Mouse (Mus musculus) cortical plate, adult 2 months (tissue): ENCODE results near the gene Mst1r.

Experiments used
- CTCF ChIP-seq: fragments of 200-500 bp; IDR thresholded peaks from 2 replicates; pipeline ENCODE4 v1.5.1; 2011; ENCODE audit warnings: mild to moderate bottlenecking, control low read depth, low read length; ENCODE audit not compliant: insufficient read depth; ENCODE audit errors: extremely low read depth
- POLR2A ChIP-seq: fragments of 200-500 bp; IDR thresholded peaks from 2 replicates; pipeline ENCODE4 v1.6.1; 2011; ENCODE audit warnings: mild to moderate bottlenecking, low read length, control low read depth; ENCODE audit not compliant: insufficient read depth; ENCODE audit errors: extremely low read depth

DNA sequence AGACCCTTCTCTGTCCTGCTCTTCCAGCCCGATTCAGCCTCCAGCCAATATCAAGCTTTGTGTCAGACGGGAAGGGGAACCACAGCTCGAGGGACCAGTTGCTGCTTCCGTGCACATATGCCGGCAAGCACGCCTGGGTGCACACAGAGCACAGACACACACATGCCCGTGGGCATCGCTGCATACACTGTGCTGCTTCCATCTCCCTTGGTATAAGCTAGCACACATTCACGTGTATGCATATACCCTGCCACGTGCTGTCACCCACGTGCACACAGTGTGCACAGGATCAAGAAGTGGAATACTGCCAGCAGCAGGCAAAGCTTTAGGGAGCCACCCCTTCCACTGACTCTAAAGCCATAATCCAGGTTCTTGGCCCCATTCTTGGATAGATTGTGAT lies 27.5 kb downstream of the Mst1r start:
- TF ChIP-seq CTCF = no peak
- peak; percentile 32; the same call in 1 of the 2 replicates for TF ChIP-seq POLR2A
